Mouse (Mus musculus): Measurements from ENCODE around the gene Epb41l4b. TPM values are rescaled to one million over a fixed set of nuclear protein-coding genes. Genes with fewer than 3 reads are reported as not detected.

The Epb41l4b gene
- polyA plus RNA-seq, 1 experiment from 2014 or later: 0.69 TPM

DNA sequence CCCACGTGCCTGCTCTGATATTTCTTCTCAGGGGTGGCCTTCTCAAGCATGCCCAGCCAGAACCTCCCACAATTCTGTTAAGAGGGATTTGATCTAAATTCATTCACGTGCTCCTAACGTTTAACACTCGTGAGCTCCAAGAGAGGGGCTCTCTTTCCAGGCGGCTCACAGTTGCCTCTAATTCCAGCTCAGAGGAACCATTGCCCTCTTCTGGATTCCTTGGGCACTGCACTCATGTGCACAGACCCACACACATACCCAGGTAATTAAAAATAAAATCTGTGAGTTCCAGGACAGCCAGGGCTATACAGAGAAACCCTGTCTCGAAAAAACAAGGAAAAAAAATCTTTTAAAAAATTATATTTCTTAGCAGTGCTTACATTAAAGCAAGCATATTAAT, 101.6 kb downstream of the Epb41l4b start:
- no peak for ATAC-seq (replicated peaks)
- Histone ChIP-seq H3K27ac (replicated peaks) (no peak overlapping the region), H3K36me3 (no peaks in the 10 kb centered on the region), H3K4me1 (peaks cover 13% of the 10 kb centered on the region), H3K4me3 (no peak overlapping the region), H3K9me3 (0 out of 2 replicates have a peak, but pooled peaks cover 3% of the 10 kb centered on the region), H3K27me3 (no peaks in the 10 kb centered on the region), H3K4me2 (replicated peaks) (no peak overlapping the region), H3K9ac (replicated peaks) (no peak overlapping the region)
- WGBS: 92% methylated on average over 6 of the region's 6 CpGs

DNA sequence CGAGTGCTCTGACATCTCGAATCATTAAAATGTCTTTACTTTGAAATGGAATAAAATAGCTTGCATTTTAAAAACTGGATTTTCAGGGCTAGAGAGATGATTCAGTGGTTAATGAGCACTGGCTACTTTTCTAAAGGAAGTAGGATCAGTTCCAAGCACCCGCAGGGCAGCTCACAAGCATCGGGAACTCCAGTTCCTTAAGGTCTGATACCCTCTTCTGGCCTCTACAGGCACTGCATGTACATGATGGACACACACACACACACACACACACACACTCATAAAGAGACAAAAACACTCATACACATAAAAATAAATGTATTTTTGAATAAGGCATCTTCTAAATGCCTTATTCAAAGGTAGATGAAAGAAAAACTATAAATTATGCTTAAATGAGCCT, 102.0 kb downstream of the Epb41l4b start:
- 84% methylated on average over 4 of the region's 4 CpGs for WGBS
- Histone ChIP-seq H3K4me1 (peaks cover 11% of the 10 kb centered on the region), H3K9ac (replicated peaks) (no peak overlapping the region), H3K27me3 (no peaks in the 10 kb centered on the region), H3K27ac (replicated peaks) (no peak overlapping the region), H3K9me3 (0 out of 2 replicates have a peak, but pooled peaks cover 3% of the 10 kb centered on the region), H3K36me3 (no peaks in the 10 kb centered on the region), H3K4me2 (replicated peaks) (no peak overlapping the region), H3K4me3 (no peak overlapping the region)
- ATAC-seq (replicated peaks): no peak

DNA sequence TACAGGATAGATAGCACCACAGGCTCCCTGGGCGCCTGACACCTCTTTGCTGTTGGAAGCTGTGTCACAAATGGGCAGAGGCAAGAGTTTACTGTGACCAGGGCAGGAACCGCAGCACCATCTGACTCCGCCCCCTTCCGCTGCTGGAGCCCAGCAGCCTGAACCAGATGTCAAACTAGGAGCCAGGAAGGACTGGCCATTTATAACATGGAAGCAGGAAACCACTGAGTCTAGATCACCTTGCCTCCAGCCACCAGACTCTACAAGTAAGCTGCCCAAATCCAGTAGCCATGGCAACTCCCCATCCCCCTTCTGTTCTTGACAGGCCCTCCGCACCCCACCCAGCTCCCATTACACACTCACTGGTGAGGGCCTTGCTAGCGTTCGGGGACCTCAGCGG, 102.8 kb downstream of the Epb41l4b start:
- peaks cover 11% of the 10 kb centered on the region for H3K4me1 ChIP-seq
- WGBS: 72% methylated on average over 8 of the region's 8 CpGs
- no peak overlapping the region for H3K27ac ChIP-seq (replicated peaks)
- no peak overlapping the region for H3K4me3 ChIP-seq
- H3K9me3 ChIP-seq: 0 out of 2 replicates have a peak, but pooled peaks cover 3% of the 10 kb centered on the region
- ATAC-seq (replicated peaks): no peak
- H3K9ac ChIP-seq (replicated peaks): no peak overlapping the region
- H3K27me3 ChIP-seq: no peaks in the 10 kb centered on the region
- no peak overlapping the region for H3K4me2 ChIP-seq (replicated peaks)
- H3K36me3 ChIP-seq: no peaks in the 10 kb centered on the region

DNA sequence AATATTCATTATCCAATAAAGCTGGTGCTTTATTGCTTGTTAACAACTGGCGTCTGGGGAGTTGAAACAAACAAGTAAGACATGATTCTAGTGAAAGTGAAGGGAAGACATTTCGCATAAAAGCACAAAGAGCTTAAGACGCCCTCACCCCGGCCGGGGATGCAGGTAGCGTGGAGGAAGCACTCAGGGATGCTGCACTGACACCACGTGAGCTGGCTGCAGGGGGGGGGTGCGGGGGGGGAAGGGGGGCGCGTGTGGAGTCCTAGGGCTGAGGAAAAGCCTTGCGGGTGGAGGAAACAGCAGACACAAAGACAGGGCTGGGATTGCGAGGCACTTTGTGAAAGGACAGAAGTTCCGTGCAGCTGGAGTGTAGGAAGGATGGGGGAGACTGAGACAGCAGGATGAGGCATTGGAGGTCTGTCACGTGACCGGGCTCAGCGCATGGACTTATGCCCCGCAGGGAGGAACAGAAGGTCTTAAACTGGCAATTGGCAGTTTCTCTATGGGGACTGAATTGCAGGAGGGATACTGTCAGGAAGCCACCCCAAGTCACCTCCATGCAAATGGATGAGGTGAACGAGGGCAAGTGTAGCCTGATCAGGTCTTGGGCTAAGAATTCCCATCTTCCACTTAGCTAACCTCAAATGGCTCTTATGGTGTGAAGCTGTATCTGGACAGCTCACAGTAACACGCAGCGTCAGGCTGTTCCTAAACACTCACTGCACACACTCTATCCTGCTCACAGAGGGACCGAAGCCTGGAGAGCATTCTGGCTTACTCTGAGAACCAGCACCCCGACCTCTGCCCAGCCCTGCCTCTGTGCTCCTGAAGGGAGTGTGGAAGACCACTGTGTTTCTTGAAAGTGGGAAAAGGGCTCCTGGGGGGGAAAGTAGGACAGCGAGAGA, 103.9 kb downstream of the Epb41l4b start:
- ATAC-seq (replicated peaks): peak; percentile 76
- Histone ChIP-seq H3K9me3 (0 out of 2 replicates have a peak, but pooled peaks cover 3% of the 10 kb centered on the region), H3K9ac (replicated peaks) (peak overlapping the region; percentile 37), H3K4me1 (peaks cover 11% of the 10 kb centered on the region), H3K4me2 (replicated peaks) (peak overlapping the region; percentile 54), H3K4me3 (peak overlapping the region; percentile 34), H3K27me3 (no peaks in the 10 kb centered on the region), H3K27ac (replicated peaks) (peak overlapping the region; percentile 9; the same call in 1 of the 2 replicates), H3K36me3 (no peaks in the 10 kb centered on the region)
- WGBS: 7% methylated on average over 23 of the region's 23 CpGs

DNA sequence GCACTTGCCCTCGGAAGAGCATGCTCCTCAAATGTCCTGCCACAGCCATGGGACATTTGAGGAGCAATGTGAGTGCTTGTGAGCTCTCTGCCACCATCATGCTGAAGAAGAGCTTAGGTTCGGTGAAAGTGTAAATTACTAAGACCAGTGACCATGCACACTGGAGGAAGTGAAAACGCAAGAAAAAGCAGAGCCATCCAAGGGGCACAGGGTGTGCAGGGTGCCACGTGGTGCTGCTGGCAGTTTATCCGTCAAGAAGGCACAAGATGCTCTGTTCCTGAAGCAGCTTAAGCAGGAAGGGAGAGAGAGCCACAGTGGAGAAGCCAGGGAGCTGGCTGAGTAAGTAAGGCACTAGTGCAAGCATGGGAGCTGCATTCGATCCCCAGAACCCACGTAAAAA, 105.7 kb downstream of the Epb41l4b start:
- no peak overlapping the region for H3K27ac ChIP-seq (replicated peaks)
- H3K4me1 ChIP-seq: peaks cover 11% of the 10 kb centered on the region
- H3K4me3 ChIP-seq: no peak overlapping the region
- H3K9ac ChIP-seq (replicated peaks): no peak overlapping the region
- H3K9me3 ChIP-seq: 0 out of 2 replicates have a peak, but pooled peaks cover 3% of the 10 kb centered on the region
- no peaks in the 10 kb centered on the region for H3K36me3 ChIP-seq
- ATAC-seq (replicated peaks): no peak
- H3K27me3 ChIP-seq: no peaks in the 10 kb centered on the region; the same call in 1 of the 2 replicates
- H3K4me2 ChIP-seq (replicated peaks): no peak overlapping the region
- WGBS: 71% methylated on average over 7 of the region's 7 CpGs

DNA sequence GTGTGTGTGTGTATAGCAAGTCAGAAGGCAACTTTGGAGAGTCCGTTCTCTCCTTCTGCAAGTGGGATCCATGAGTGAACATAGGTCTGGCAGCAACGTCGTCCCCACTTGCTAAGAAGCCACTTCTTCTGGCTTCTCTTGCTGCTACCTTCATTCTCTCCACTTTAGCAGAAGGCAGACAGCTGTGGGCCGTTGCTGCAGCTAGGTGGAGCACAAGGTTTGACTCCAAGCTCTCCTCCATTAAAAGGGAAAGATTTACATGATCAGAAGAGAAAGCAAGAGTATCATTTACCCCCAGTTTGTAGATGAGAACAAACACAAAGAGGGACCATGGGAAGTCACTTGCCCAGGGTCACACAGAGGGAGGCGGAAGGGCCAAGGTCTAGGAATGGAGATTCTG, 109.1 kb downstream of the Epb41l4b start:
- H3K4me2 ChIP-seq (replicated peaks): no peak overlapping the region
- H3K4me3 ChIP-seq: no peak overlapping the region
- WGBS: 84% methylated on average over 5 of the region's 5 CpGs
- H3K27ac ChIP-seq (replicated peaks): no peak overlapping the region
- H3K9ac ChIP-seq (replicated peaks): no peak overlapping the region
- H3K9me3 ChIP-seq: no peaks in the 10 kb centered on the region
- no peaks in the 10 kb centered on the region for H3K36me3 ChIP-seq
- ATAC-seq (replicated peaks): no peak
- no peaks in the 10 kb centered on the region; the same call in 1 of the 2 replicates for H3K27me3 ChIP-seq
- H3K4me1 ChIP-seq: peaks cover 4% of the 10 kb centered on the region

DNA sequence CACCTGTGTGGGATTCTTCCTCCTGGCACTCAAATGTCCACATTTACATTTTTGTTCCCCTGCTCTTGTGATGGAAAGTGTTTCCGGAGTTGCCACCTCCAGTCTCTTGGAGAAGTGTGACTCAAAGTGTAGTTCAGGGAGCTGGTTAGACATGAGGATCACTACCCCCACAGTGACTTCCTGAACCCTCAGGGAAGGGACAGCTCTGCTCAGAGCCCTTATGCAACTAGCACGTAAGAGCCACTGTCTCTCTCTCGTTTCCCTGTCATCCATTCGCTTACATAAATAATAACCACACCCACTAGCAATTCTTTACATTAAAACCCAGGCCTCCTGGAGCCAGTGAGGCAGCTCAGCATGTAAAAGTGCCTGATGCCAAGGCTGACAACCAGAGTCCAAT, 111.8 kb downstream of the Epb41l4b start:
- WGBS: 82% methylated on average over 4 of the region's 4 CpGs
- H3K4me1 ChIP-seq: no peaks in the 10 kb centered on the region
- ATAC-seq (replicated peaks): no peak
- no peak overlapping the region for H3K4me2 ChIP-seq (replicated peaks)
- no peak overlapping the region for H3K27ac ChIP-seq (replicated peaks)
- H3K9ac ChIP-seq (replicated peaks): no peak overlapping the region
- no peaks in the 10 kb centered on the region for H3K36me3 ChIP-seq
- H3K27me3 ChIP-seq: no peaks in the 10 kb centered on the region; the same call in 1 of the 2 replicates
- H3K4me3 ChIP-seq: no peak overlapping the region
- no peaks in the 10 kb centered on the region for H3K9me3 ChIP-seq

DNA sequence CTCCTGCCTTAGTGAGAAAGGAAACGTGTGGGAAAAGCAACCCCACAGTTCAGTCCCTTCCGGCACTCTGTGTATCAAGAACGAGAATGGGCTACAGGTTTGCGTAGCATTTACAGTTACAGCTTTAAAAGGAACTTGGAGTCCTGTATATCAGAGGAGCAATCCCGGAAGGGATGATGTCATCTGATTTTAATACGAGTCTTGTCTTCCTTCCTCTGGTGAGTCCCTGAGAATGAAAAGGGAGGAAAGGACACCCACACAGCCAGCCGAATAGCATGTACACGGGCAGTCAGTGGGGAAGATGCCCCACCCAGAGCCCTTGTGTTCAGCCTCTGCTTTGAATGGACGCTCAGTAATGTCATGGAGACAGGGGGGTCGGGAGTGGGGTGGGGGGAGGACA, 115.3 kb downstream of the Epb41l4b start:
- Histone ChIP-seq H3K4me1 (no peaks in the 10 kb centered on the region), H3K4me3 (no peak overlapping the region), H3K27me3 (no peaks in the 10 kb centered on the region), H3K9me3 (no peaks in the 10 kb centered on the region), H3K4me2 (replicated peaks) (no peak overlapping the region), H3K9ac (replicated peaks) (no peak overlapping the region), H3K36me3 (no peaks in the 10 kb centered on the region), H3K27ac (replicated peaks) (no peak overlapping the region)
- ATAC-seq (replicated peaks): no peak
- WGBS: 55% methylated on average over 10 of the region's 10 CpGs

DNA sequence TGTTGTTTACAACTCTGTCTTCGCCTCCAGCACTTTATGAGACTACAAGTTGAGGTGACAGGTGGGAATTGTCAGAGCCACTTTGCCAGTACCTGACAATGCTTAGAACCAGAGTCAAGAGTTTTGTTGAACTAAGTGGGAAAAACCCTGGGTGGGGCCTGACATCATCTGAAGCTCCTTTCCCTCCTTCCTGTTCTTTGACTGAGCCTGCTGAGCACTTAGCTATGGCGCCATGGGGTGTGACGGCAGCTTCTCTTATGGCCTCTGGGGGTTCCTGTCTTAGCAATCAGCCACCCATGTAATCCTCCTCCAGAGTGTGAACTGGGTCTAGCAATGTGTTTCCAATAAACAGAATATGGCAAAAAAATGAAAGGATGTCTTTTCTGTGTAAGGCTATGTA, 119.7 kb downstream of the Epb41l4b start:
- H3K4me1 ChIP-seq: no peaks in the 10 kb centered on the region
- no peak for ATAC-seq (replicated peaks)

DNA sequence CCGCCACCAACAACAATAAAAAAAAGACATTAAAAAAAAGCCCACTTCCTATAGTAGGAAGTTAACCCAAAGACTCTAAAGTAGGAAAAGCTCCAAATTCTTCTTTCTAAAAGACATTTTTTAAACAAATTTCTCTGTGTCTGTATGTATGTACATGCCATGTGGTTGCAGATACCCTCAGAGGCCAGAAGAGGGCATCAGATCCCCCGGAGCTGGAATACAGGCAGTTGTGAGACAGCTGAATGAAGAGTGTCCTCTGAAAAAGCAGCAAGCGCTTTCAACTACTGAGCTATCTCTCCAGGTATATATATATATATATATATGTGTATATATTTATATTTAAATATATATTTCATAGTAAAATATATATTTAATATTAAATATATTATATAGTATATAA, 121.9 kb downstream of the Epb41l4b start:
- WGBS: 88% methylated on average over 3 of the region's 3 CpGs

More for the DNA sequence above, 119.7 kb downstream of the Epb41l4b start:
- Histone ChIP-seq H3K4me2 (replicated peaks) (no peak overlapping the region), H3K27ac (replicated peaks) (no peak overlapping the region), H3K27me3 (no peaks in the 10 kb centered on the region), H3K9ac (replicated peaks) (no peak overlapping the region), H3K9me3 (no peaks in the 10 kb centered on the region), H3K4me3 (no peak overlapping the region), H3K36me3 (no peaks in the 10 kb centered on the region)
- WGBS: 76% methylated on average over 3 of the region's 3 CpGs

DNA sequence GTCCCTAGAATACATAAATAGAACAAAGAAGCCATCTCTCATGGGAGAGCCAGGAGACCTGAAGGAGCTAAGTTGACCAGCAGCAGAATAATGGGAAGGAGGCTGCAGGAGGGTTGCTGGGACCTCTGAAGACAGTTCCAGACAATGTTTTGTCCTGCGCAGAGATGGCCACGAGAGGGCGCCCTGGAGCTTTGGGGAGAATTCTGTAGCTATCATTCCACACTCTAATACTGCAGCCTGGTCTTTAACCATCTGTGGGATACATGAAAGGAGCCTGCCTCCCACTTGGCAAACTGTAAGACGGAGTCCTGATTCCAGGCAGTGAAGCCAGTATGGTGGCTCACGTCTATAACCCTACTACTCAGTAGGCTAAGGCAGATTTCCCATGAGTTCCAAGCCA, 126.0 kb downstream of the Epb41l4b start:
- no peak overlapping the region for H3K27ac ChIP-seq (replicated peaks)
- no peaks in the 10 kb centered on the region for H3K27me3 ChIP-seq
- H3K4me1 ChIP-seq: no peaks in the 10 kb centered on the region
- 0 out of 2 replicates have a peak, but pooled peaks have one; percentile 26 for ATAC-seq (replicated peaks)
- H3K9me3 ChIP-seq: no peaks in the 10 kb centered on the region
- no peak overlapping the region for H3K4me3 ChIP-seq
- H3K4me2 ChIP-seq (replicated peaks): no peak overlapping the region
- WGBS: 20% methylated on average over 5 of the region's 5 CpGs
- no peak overlapping the region for H3K9ac ChIP-seq (replicated peaks)
- H3K36me3 ChIP-seq: no peaks in the 10 kb centered on the region

More for the DNA sequence above, 121.9 kb downstream of the Epb41l4b start:
- H3K4me1 ChIP-seq: no peaks in the 10 kb centered on the region
- no peak for ATAC-seq (replicated peaks)
- H3K36me3 ChIP-seq: no peaks in the 10 kb centered on the region
- H3K4me2 ChIP-seq (replicated peaks): no peak overlapping the region
- no peak overlapping the region for H3K27ac ChIP-seq (replicated peaks)
- H3K27me3 ChIP-seq: no peaks in the 10 kb centered on the region
- H3K4me3 ChIP-seq: no peak overlapping the region
- H3K9me3 ChIP-seq: no peaks in the 10 kb centered on the region
- no peak overlapping the region for H3K9ac ChIP-seq (replicated peaks)

DNA sequence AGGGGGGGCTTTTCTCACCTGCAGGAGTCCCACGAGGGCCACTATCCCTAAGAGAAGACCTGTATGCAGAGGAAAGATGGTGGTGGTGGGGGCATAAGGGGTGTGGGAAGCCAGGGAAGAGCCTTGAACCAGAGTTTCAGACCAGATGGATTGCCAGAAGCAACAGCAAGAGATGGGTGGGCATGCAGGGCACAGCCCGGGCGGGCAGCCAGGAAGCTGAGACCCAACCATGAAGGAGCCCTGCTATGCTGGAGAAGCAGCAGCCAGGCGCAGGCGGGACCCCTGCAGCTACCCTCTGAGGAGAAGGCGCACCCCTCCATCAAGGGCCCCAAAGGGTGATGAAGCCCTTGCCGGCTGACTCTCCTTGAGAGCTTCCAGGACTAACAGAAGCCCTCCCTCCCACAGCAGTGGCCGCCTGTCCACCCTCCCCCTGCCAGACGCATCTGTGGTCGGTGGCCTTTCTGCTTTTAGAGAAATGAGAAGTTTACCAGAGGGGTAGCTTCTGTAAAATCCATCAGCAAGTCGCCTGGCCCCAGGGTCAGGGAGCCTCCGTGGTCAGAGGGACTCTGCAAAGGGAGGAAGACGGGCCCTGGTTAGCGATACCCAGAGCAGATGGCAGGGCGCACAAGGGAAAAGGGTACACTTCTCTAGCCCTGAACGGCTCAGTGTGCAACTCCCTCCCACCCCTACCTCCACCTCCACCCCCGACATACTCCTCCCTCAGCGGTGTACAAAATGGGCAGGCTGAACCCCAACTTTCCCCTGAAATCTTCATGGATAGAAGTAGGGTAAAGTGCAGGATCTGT, 126.7 kb downstream of the Epb41l4b start:
- Histone ChIP-seq H3K27me3 (no peaks in the 10 kb centered on the region), H3K4me3 (no peak overlapping the region), H3K27ac (replicated peaks) (no peak overlapping the region), H3K4me2 (replicated peaks) (no peak overlapping the region), H3K4me1 (peaks cover under 1% of the 10 kb centered on the region; the same call in 1 of the 2 replicates), H3K36me3 (no peaks in the 10 kb centered on the region), H3K9me3 (no peaks in the 10 kb centered on the region), H3K9ac (replicated peaks) (no peak overlapping the region)
- WGBS: 56% methylated on average over 18 of the region's 18 CpGs
- ATAC-seq (replicated peaks): no peak

Measured in forebrain, embryonic 15.5 days (tissue).